9 mouse cellular contexts compared by ENCODE assay signal in the genomic region with DNA sequence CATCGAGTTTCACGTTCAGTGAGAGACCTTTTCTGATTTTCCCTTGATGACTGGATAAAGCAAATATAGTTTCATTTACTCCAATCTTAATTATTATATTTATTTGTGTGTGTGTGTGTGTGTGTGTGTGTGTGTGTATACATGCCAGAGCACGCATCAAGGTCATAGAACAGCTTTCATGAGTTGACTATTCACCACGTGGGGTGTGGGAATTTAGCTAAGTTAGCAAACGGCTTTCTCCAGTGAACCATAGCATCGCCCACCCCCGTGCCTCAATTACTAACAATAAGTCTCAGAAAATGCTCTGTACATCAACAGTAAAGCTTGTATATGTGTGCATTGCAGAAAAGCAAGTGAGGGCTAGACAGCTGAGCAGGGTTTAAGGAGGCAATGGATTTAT. TPM values are rescaled to one million over a fixed set of nuclear protein-coding genes. Genes with fewer than 3 reads are reported as not detected.
DNase-seq lines count a peak whose midpoint lies in the region; ATAC-seq lines count a peak whose summit lies in the region.
"Had no signal": no experiment of that assay in that cellular context is flagged by ENCODE, and none has a peak within 500 bp of the region (broad histone marks: within the 10 kb centered on the region; RNA-seq: fewer than 3 reads in every experiment).

No protein-coding gene starts in this region.

- WGBS in heart, embryonic 10.5 days, result 65% methylated on average over 7 of the region's 7 CpGs
- 52% methylated on average over 7 of the region's 7 CpGs for WGBS in embryonic facial prominence, embryonic 12.5 days
- WGBS in intestine, embryonic 15.5 days, result 68% methylated on average over 7 of the region's 7 CpGs
- 32% methylated on average over 7 of the region's 7 CpGs for WGBS in midbrain, embryonic 12.5 days

- peak overlapping the region; percentile 48 for H3K4me2 ChIP-seq in embryonic facial prominence, embryonic 12.5 days (replicated peaks)
- H3K4me2 ChIP-seq in intestine, embryonic 15.5 days (replicated peaks), result peak overlapping the region; percentile 51; the same call in 1 of the 2 replicates
- H3K4me2 ChIP-seq in midbrain, embryonic 12.5 days (replicated peaks), result peak overlapping the region; percentile 63

- no peak overlapping the region for H3K9ac ChIP-seq in embryonic facial prominence, embryonic 12.5 days
- no peak overlapping the region for H3K9ac ChIP-seq in intestine, embryonic 15.5 days
- 0 out of 2 replicates have a peak overlapping the region, but pooled peaks have one; percentile 25 for H3K9ac ChIP-seq in midbrain, embryonic 12.5 days (replicated peaks)

- no peaks in the 10 kb centered on the region for H3K36me3 ChIP-seq in heart, embryonic 10.5 days
- H3K36me3 ChIP-seq in embryonic facial prominence, embryonic 12.5 days, result no peaks in the 10 kb centered on the region
- H3K36me3 ChIP-seq in intestine, embryonic 15.5 days, result no peaks in the 10 kb centered on the region
- H3K36me3 ChIP-seq in midbrain, embryonic 12.5 days, result no peaks in the 10 kb centered on the region

- peak overlapping the region; percentile 55 for H3K4me3 ChIP-seq in heart, embryonic 10.5 days
- H3K4me3 ChIP-seq in embryonic facial prominence, embryonic 12.5 days, result no peak overlapping the region; the same call in 1 of the 2 replicates
- H3K4me3 ChIP-seq in intestine, embryonic 15.5 days (replicated peaks), result no peak overlapping the region
- no peak overlapping the region for H3K4me3 ChIP-seq in midbrain, embryonic 12.5 days

- intact Hi-C loops in left cerebral cortex, postnatal 14 days (cut with DNase I), result no loop called here

- DNase-seq in heart, embryonic 10.5 days (ENCODE audit: low spot score), result no peak
- no peak for DNase-seq in heart, postnatal 4 days
- DNase-seq in adrenal gland, postnatal 36 days, result no peak
- no peak for DNase-seq in left cerebral cortex, postnatal 14 days (ENCODE audit: low spot score in 2 of 2)
- DNase-seq in right cerebral cortex, postnatal 36 days (ENCODE audit: low spot score in 2 of 2), result no peak

- no peak for ATAC-seq in embryonic facial prominence, embryonic 12.5 days (ENCODE audit: insufficient number of reproducible peaks, insufficient read depth, low FRiP score, low TSS enrichment)
- no peak for ATAC-seq in intestine, embryonic 15.5 days
- ATAC-seq in midbrain, embryonic 12.5 days (ENCODE audit: low FRiP score, low read depth), result peak; percentile 8; the same call in 1 of the 2 replicates

- peaks cover 8% of the 10 kb centered on the region; the same call in 1 of the 2 replicates for H3K4me1 ChIP-seq in heart, embryonic 10.5 days
- peaks cover 6% of the 10 kb centered on the region; the same call in 1 of the 2 replicates for H3K4me1 ChIP-seq in embryonic facial prominence, embryonic 12.5 days
- H3K4me1 ChIP-seq in intestine, embryonic 15.5 days (replicated peaks), result peaks cover 6% of the 10 kb centered on the region; the same call in 1 of the 2 replicates
- H3K4me1 ChIP-seq in midbrain, embryonic 12.5 days, result peaks cover 10% of the 10 kb centered on the region

- 0 out of 2 replicates have a peak overlapping the region, but pooled peaks have one; percentile 62 for H3K27ac ChIP-seq in heart, embryonic 10.5 days
- H3K27ac ChIP-seq in embryonic facial prominence, embryonic 12.5 days, result no peak overlapping the region
- H3K27ac ChIP-seq in intestine, embryonic 15.5 days, result no peak overlapping the region
- no peak overlapping the region for H3K27ac ChIP-seq in midbrain, embryonic 12.5 days (replicated peaks)

- peaks cover 7% of the 10 kb centered on the region; the same call in 1 of the 2 replicates for H3K27me3 ChIP-seq in heart, embryonic 10.5 days (ENCODE audit: insufficient read depth, poor library complexity, severe bottlenecking)
- H3K27me3 ChIP-seq in embryonic facial prominence, embryonic 12.5 days, result no peaks in the 10 kb centered on the region
- no peaks in the 10 kb centered on the region for H3K27me3 ChIP-seq in intestine, embryonic 15.5 days (replicated peaks)
- H3K27me3 ChIP-seq in midbrain, embryonic 12.5 days, result no peaks in the 10 kb centered on the region

- no peaks in the 10 kb centered on the region for H3K9me3 ChIP-seq in heart, embryonic 10.5 days
- H3K9me3 ChIP-seq in embryonic facial prominence, embryonic 12.5 days, result no peaks in the 10 kb centered on the region
- H3K9me3 ChIP-seq in intestine, embryonic 15.5 days, result no peaks in the 10 kb centered on the region
- no peaks in the 10 kb centered on the region for H3K9me3 ChIP-seq in midbrain, embryonic 12.5 days

RNA-seq across cellular contexts. Expression of gene Tnfsf10, which starts 33.0 kb away (rescaled TPM):
- polyA plus RNA-seq in heart, embryonic 10.5 days (2016; fragmentation: Nextera tagmentation; extraction: Ambion mirVana), result not detected in 2 replicates
- 1 to 10 TPM; 5.5 to 7.1 TPM for total RNA-seq in heart, postnatal 4 days (2021)
- polyA plus RNA-seq in embryonic facial prominence, embryonic 12.5 days (2016; fragmentation: Nextera tagmentation; extraction: Ambion mirVana), result 0.08 and 0.12 TPM in 2 replicates
- 0.77 and 1.1 TPM in 2 replicates for polyA plus RNA-seq in intestine, embryonic 15.5 days (2015; fragmentation: Nextera tagmentation; extraction: Ambion mirVana)
- not detected in 2 replicates for polyA plus RNA-seq in midbrain, embryonic 12.5 days (2016; fragmentation: Nextera tagmentation; extraction: Ambion mirVana)
- 10 to 100 TPM in 1 of 2 experiments, 1 to 10 TPM in 1; 8.3 to 11.6 TPM for total RNA-seq in adrenal gland, postnatal 36 days (2021)
- total RNA-seq in left cerebral cortex, postnatal 14 days (2021), result 1 to 10 TPM; 1.1 to 2.2 TPM
- polyA plus RNA-seq: C2C12 had no signal
